Mouse (Mus musculus) small intestine, adult 2 months (tissue): Measurements from ENCODE around the gene Tfpi2. TPM values are rescaled to one million over a fixed set of nuclear protein-coding genes. Genes with fewer than 3 reads are reported as not detected.

Experiments
- H3K27ac ChIP-seq: fragments of 200-500 bp; 2 replicates; pipeline ENCODE4 v1.5.1; 2012; ENCODE audit warnings: low read depth, low read length, control low read depth, inconsistent platforms; ENCODE audit not compliant: insufficient read depth
- H3K27me3 ChIP-seq: fragments of 200-500 bp; 2 replicates; pipeline ENCODE4 v1.6.1; 2012; ENCODE audit warnings: mild to moderate bottlenecking, moderate library complexity, low read length, inconsistent platforms; ENCODE audit not compliant: control insufficient read depth, insufficient read depth
- H3K36me3 ChIP-seq: fragments of 200-500 bp; 2 replicates; pipeline ENCODE4 v1.6.1; 2012; ENCODE audit warnings: mild to moderate bottlenecking, low read length, control low read depth, inconsistent platforms; ENCODE audit not compliant: control insufficient read depth, insufficient read depth
- H3K4me1 ChIP-seq: fragments of 200-500 bp; 2 replicates; pipeline ENCODE4 v1.6.1; 2012; ENCODE audit warnings: low read length, inconsistent platforms, mixed read lengths; ENCODE audit not compliant: control insufficient read depth, insufficient read depth, insufficient read length
- H3K4me3 ChIP-seq: fragments of 200-500 bp; 2 replicates; pipeline ENCODE4 v1.5.1; 2012; ENCODE audit warnings: low read depth, mild to moderate bottlenecking, control low read depth, inconsistent platforms, low read length, moderate library complexity
- CTCF ChIP-seq: fragments of 200-500 bp; IDR thresholded peaks from 2 replicates; pipeline ENCODE4 v1.5.1; 2012; ENCODE audit warnings: low read depth, mild to moderate bottlenecking, control low read depth, inconsistent platforms, low read length, moderate library complexity, mixed read lengths; ENCODE audit not compliant: insufficient replicate concordance, insufficient read length; ENCODE audit errors: extremely low read depth
- POLR2A ChIP-seq: fragments of 200-500 bp; IDR thresholded peaks from 2 replicates; pipeline ENCODE4 v1.6.1; 2012; ENCODE audit warnings: low read depth, mild to moderate bottlenecking, control low read depth, inconsistent platforms, low read length, moderate library complexity
- WGBS: fragments of 180-500 bp; shearing (Covaris S2); methylation state at CpG from one replicate; pipeline ENCODE4 v1.1.7; 2018; 5-methylcytosine and 5-hydroxymethylcytosine counted together
- polyA plus RNA-seq: library from polyadenylated mRNA; depleted of rRNA; stranded (reverse); fragments of >200 nt; gene quantifications from 2 replicates; pipeline ENCODE4 v1.2.3, GENCODE M21; 2012

The Tfpi2 gene
- polyA plus RNA-seq, 1 experiment, result 0.39 TPM

- 31% methylated on average over 4 of the region's 4 CpGs for WGBS
- H3K4me1 ChIP-seq, result no peaks in the 10 kb centered on the region
- H3K27ac ChIP-seq, result peak overlapping the region; percentile 20
- peak overlapping the region; percentile 66; the same call in 1 of the 2 replicates for H3K4me3 ChIP-seq
- no peaks in the 10 kb centered on the region for H3K27me3 ChIP-seq
- TF ChIP-seq POLR2A, result no peak
- no peak for TF ChIP-seq CTCF
- H3K36me3 ChIP-seq, result no peaks in the 10 kb centered on the region
Measured at GRCm38 (mm10) chr6:4003445-4003844, 14.7 kb upstream of the Tfpi2 start.

GRCm38 (mm10) chr6:4000716-4001115 lies 12.0 kb upstream of the Tfpi2 start:
- 71% methylated on average over 3 of the region's 3 CpGs for WGBS
- Histone ChIP-seq H3K36me3 (no peaks in the 10 kb centered on the region), H3K27ac (no peak overlapping the region), H3K4me3 (no peak overlapping the region), H3K4me1 (no peaks in the 10 kb centered on the region), H3K27me3 (no peaks in the 10 kb centered on the region)
- no peak for TF ChIP-seq POLR2A
- TF ChIP-seq CTCF, result no peak

- TF ChIP-seq CTCF, result no peak
- TF ChIP-seq POLR2A, result no peak
- H3K36me3 ChIP-seq, result no peaks in the 10 kb centered on the region
- 85% methylated on average over 6 of the region's 6 CpGs for WGBS
- H3K4me3 ChIP-seq, result no peak overlapping the region
- H3K27ac ChIP-seq, result no peak overlapping the region
- H3K4me1 ChIP-seq, result no peaks in the 10 kb centered on the region
- H3K27me3 ChIP-seq, result no peaks in the 10 kb centered on the region
Measured at GRCm38 (mm10) chr6:3999296-3999695, 10.6 kb upstream of the Tfpi2 start.

- no peak overlapping the region for H3K27ac ChIP-seq
- no peaks in the 10 kb centered on the region for H3K4me1 ChIP-seq
- no peak overlapping the region for H3K4me3 ChIP-seq
- TF ChIP-seq CTCF (no peak), POLR2A (no peak)
- H3K36me3 ChIP-seq, result no peaks in the 10 kb centered on the region
- H3K27me3 ChIP-seq, result no peaks in the 10 kb centered on the region
- WGBS, result 78% methylated on average over 4 of the region's 4 CpGs
Measured at GRCm38 (mm10) chr6:3998089-3998488, 9.4 kb upstream of the Tfpi2 start.

GRCm38 (mm10) chr6:3993492-3993891 lies 4.8 kb upstream of the Tfpi2 start, which contains the start of gene Gngt1:
Gene Gngt1, plus strand, starts transcription at chr6:3993792.
- no peak for TF ChIP-seq CTCF
- no peak for TF ChIP-seq POLR2A
- H3K27ac ChIP-seq, result no peak within 1 kb of the TSS
- peaks cover 3% of the 10 kb centered on the region; the same call in 1 of the 2 replicates for H3K4me1 ChIP-seq
- H3K36me3 ChIP-seq, result no peaks in the 10 kb centered on the region
- no peaks in the 10 kb centered on the region for H3K27me3 ChIP-seq
- H3K4me3 ChIP-seq, result no peak within 1 kb of the TSS
- WGBS, result 86% methylated on average over 6 of the region's 6 CpGs

- H3K4me1 ChIP-seq, result no peaks in the 10 kb centered on the region
- no peak overlapping the region for H3K27ac ChIP-seq
- no peak overlapping the region for H3K4me3 ChIP-seq
- TF ChIP-seq CTCF (no peak), POLR2A (no peak)
- no peaks in the 10 kb centered on the region for H3K27me3 ChIP-seq
- H3K36me3 ChIP-seq, result no peaks in the 10 kb centered on the region
- 61% methylated on average over 5 of the region's 5 CpGs for WGBS
Measured at GRCm38 (mm10) chr6:3982661-3983284, 5.9 kb downstream of the Tfpi2 start.

- WGBS, result 69% methylated on average over 1 of the region's 1 CpGs
- no peak for TF ChIP-seq CTCF
- no peak for TF ChIP-seq POLR2A
- Histone ChIP-seq H3K27me3 (no peaks in the 10 kb centered on the region), H3K27ac (no peak overlapping the region), H3K4me1 (no peaks in the 10 kb centered on the region), H3K36me3 (no peaks in the 10 kb centered on the region), H3K4me3 (no peak overlapping the region)
Measured at GRCm38 (mm10) chr6:3973679-3974078, 15.0 kb downstream of the Tfpi2 start.
